Mouse (Mus musculus) lung, adult 2 months (tissue): Measurements from ENCODE around the gene Jph3. TPM values are rescaled to one million over a fixed set of nuclear protein-coding genes. Genes with fewer than 3 reads are reported as not detected.

Experiments
- DNase-seq: peaks from one replicate; pipeline ENCODE4 v3.0.0; 2022
- H3K4me1 ChIP-seq: fragments of 200-500 bp; 2 replicates; pipeline ENCODE4 v1.6.1; 2011; ENCODE audit warnings: low read length; ENCODE audit not compliant: control insufficient read depth, insufficient read depth
- H3K4me3 ChIP-seq: fragments of 200-500 bp; replicated peaks from 2 replicates; pipeline ENCODE3; 2011; ENCODE audit warnings: low read depth, mild to moderate bottlenecking, control low read depth, low read length; ENCODE audit errors: extremely low read depth
- CTCF ChIP-seq: fragments of 200-500 bp; IDR thresholded peaks from 2 replicates; pipeline ENCODE4 v1.5.1; 2011; ENCODE audit warnings: mild to moderate bottlenecking, low read length, control low read depth; ENCODE audit not compliant: insufficient read depth
- POLR2A ChIP-seq: fragments of 200-500 bp; IDR thresholded peaks from 2 replicates; pipeline ENCODE4 v1.6.1; 2011; ENCODE audit warnings: low read depth, mild to moderate bottlenecking, control low read depth, low read length, borderline replicate concordance; ENCODE audit errors: extremely low read depth
- WGBS: fragments of 180-500 bp; shearing (Covaris S2); methylation state at CpG from one replicate; pipeline ENCODE4 v1.1.7; 2018; 5-methylcytosine and 5-hydroxymethylcytosine counted together
- polyA plus RNA-seq: library from polyadenylated mRNA; depleted of rRNA; stranded (reverse); fragments of >200 nt; gene quantifications from 2 replicates; pipeline ENCODE4 v1.2.3, GENCODE M21; 2012

The Jph3 gene
- polyA plus RNA-seq, 1 experiment, result 0.06 TPM

GRCm38 (mm10) chr8:121749501-121749900 is 20.1 kb downstream of the Jph3 start:
- Histone ChIP-seq H3K4me3 (no peak overlapping the region), H3K4me1 (no peaks in the 10 kb centered on the region)
- no peak for DNase-seq
- TF ChIP-seq CTCF, result no peak
- no peak for TF ChIP-seq POLR2A
- 76% methylated on average over 9 of the region's 9 CpGs for WGBS

DNA sequence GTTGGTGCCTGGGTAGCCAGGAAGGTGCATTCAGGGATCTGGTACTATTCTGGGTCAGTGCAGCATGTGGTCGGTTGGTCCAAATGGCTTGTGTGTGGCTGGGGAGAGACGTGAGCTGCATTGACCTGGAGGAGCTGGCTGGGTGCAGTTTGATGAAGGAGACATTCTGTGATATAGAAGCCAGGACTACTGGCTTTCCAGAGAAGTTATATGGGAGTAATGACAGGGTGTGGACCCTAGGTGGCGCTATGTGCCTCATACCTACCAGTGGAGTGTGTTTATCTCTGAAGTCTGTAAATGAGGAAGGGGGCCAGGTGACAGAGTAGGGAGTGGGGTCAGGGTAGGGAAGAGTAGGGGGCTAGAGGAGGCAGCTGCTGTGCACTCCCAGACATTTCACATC is 21.1 kb downstream of the Jph3 start:
- 39% methylated on average over 3 of the region's 3 CpGs for WGBS
- no peaks in the 10 kb centered on the region for H3K4me1 ChIP-seq

DNA sequence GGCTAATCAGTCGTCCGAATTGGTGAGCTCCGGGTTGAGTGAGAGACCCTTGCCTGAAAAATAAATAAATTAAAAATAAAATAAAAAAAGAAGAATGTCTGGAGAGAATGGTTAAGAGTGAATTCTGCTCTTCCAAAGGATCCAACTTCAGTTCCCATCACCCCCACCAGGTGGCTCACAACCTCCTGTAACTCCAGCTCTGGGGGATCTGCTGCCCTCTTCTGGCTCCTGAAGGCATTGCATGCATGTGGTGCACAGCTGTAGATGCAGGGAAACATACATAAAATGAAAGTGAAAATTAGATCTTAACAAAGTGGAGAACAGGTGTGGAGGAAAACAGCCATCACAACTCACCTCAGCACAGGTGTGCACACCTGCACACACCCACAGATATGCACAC is 22.0 kb downstream of the Jph3 start:
- peak; percentile 23 for DNase-seq
- H3K4me1 ChIP-seq, result no peaks in the 10 kb centered on the region
- no peak overlapping the region for H3K4me3 ChIP-seq
- TF ChIP-seq POLR2A (no peak), CTCF (peak; percentile 65)
- WGBS, result 13% methylated on average over 3 of the region's 3 CpGs

More for the DNA sequence above, 21.1 kb downstream of the Jph3 start:
- TF ChIP-seq POLR2A (no peak), CTCF (peak; percentile 8; the same call in 1 of the 2 replicates)
- no peak overlapping the region for H3K4me3 ChIP-seq
- no peak for DNase-seq

- no peaks in the 10 kb centered on the region for H3K4me1 ChIP-seq
- TF ChIP-seq CTCF (no peak), POLR2A (no peak)
- H3K4me3 ChIP-seq, result no peak overlapping the region
- whole genome bisulfite sequencing, result 57% methylated on average over 12 of the region's 12 CpGs
- no peak for DNase-seq
Measured at GRCm38 (mm10) chr8:121758470-121758869, 29.0 kb downstream of the Jph3 start.

DNA sequence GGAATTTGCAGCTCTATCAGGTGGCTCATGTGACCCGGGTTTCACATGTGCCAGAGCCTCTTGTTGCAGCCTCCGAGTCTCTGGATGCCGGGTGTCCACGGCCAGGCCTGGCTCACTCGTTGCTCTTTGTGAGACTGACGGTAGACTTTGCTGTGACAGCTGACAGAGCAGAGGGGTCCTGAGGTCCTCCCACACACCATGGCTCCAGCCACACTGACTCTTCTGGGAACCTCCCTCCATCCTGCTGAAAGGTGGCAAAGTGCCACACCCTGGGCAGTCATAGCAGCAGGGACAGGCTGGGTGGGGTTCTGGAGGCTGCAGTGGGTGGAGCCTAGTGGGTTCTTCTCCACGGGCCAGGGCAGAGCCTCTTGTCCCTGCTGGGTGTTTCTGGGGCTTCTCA is 31.1 kb downstream of the Jph3 start:
- no peak for DNase-seq
- no peak overlapping the region for H3K4me3 ChIP-seq
- TF ChIP-seq CTCF (no peak), POLR2A (no peak)
- no peaks in the 10 kb centered on the region for H3K4me1 ChIP-seq
- 63% methylated on average over 7 of the region's 7 CpGs for WGBS

DNA sequence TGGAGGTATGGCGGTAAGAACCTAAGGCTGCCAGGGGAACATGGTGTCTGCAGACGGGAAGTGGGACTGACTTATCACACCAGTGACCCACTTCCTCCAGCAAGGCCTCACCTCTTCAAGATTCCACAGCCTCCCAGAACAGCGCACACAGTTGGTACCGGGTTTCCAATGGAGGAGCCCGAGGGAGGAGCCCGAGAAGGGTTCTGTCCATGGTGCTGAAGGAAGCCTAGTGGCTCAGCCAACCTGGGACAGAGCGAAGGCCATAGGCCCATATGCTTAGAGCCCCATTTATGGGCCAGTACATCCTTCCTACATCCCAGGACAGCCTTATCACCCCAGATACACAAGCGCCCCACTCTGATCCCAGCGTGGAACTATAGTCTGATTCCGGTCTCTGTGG is 32.1 kb downstream of the Jph3 start:
- TF ChIP-seq POLR2A (no peak), CTCF (no peak)
- no peak overlapping the region for H3K4me3 ChIP-seq
- H3K4me1 ChIP-seq, result no peaks in the 10 kb centered on the region
- WGBS, result 33% methylated on average over 10 of the region's 10 CpGs
- DNase-seq, result no peak

DNA sequence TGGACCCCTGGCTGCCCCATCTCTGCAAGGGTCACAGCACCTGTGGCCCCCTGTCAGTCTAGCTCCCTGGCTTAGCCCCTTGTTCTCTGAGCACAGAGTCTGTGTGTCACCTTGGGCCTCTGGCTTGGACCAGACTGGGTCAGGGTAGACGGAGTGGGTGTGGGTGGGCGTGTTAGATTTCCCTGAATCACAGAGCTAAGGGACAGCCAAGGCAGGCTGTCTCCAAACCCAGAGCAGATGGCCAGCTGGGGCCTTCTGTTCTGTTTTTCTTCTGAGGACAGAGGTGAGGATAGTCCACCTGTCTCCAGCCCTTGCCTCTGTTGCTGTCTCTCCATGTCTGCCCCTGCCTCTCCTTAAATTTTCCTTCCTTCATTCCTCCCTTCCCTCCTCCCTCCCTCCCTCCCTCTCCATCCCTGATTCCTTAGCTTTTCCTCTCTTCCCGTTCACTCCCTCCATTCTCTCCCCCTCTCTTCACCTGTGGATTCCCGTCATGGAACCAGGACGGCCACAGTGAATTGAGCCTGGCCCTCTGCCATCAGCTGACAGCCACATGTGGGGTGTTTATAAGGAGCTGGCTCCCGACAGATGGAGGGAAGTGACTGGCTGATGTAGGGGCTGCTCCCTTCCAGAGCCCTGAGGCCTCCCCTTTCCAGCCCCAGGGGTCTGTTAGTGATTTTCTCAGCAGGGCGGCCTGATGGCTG is 33.7 kb downstream of the Jph3 start:
- Histone ChIP-seq H3K4me3 (no peak overlapping the region), H3K4me1 (no peaks in the 10 kb centered on the region)
- WGBS, result 47% methylated on average over 7 of the region's 7 CpGs
- TF ChIP-seq CTCF (no peak), POLR2A (no peak)
- DNase-seq, result no peak

DNA sequence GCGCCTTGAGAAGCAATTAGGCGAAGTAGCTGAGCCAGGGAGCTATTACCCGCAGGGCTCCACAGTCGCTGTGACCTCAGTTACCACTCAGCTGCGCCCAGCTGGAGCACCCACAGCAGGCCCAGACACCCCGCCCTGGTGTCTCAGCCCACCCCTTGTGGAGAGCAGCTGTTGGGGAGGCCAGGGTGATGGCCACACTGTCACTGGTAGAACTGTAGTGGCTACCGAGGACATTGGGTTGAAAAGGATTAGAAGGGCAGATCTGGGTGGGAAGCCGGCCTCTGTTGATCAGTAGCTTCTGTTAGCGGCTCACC is 34.2 kb downstream of the Jph3 start:
- 64% methylated on average over 9 of the region's 9 CpGs for WGBS

DNA sequence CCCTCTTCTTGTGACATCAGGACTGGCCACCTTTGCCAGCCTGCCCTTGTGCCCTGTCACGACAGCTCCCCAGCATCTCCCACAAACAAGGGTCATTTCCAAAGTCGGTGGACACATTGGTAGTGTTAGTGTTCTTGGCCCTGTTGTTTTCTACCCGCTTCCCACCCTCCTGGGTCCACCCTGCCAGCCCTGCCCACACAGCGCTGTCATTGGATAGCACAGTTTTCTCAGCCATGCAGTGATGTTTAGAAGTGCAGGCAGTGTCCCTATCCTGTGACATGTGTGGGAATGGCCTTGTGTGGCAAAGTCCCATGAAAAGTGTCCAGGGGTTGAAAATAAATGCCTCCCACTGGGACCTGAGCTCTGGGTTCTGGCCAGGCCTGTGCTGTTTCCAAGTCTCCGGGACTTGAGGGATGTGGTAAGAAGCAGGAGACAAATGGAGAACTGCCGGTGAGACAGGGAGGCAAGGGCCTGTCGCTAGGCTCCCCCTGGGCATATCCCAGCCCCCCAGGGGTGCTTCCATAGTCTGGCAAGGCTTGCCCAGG is 36.2 kb downstream of the Jph3 start:
- no peak for TF ChIP-seq POLR2A
- TF ChIP-seq CTCF, result no peak
- 60% methylated on average over 7 of the region's 7 CpGs for WGBS
- no peak overlapping the region for H3K4me3 ChIP-seq
- no peaks in the 10 kb centered on the region for H3K4me1 ChIP-seq
- no peak for DNase-seq

More for the DNA sequence above, 34.2 kb downstream of the Jph3 start:
- Histone ChIP-seq H3K4me3 (no peak overlapping the region), H3K4me1 (no peaks in the 10 kb centered on the region)
- TF ChIP-seq CTCF, result no peak
- no peak for TF ChIP-seq POLR2A
- DNase-seq, result no peak

DNA sequence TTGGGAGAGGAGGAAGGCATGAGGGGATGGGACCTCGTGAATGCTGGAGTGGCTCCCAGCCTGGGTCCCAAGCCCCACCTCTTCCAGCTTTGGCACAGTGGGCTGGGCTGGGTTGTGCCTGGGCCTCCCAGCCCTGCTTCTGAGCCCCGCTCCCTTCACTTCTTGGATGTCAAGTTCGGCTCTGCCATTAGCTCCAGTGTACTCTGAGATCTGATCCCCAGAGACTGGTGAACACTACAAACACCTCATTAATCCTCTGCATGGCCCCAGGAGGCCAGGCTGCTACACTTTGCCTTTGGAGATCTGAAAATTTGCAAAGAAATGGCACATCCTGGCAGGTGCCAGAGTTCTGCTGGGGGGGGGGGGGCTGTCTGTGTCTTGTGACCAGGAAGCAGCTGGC is 39.7 kb downstream of the Jph3 start:
- H3K4me1 ChIP-seq, result no peaks in the 10 kb centered on the region
- TF ChIP-seq POLR2A (no peak), CTCF (no peak)
- DNase-seq, result no peak
- H3K4me3 ChIP-seq, result no peak overlapping the region
- WGBS, result 36% methylated on average over 3 of the region's 3 CpGs

DNA sequence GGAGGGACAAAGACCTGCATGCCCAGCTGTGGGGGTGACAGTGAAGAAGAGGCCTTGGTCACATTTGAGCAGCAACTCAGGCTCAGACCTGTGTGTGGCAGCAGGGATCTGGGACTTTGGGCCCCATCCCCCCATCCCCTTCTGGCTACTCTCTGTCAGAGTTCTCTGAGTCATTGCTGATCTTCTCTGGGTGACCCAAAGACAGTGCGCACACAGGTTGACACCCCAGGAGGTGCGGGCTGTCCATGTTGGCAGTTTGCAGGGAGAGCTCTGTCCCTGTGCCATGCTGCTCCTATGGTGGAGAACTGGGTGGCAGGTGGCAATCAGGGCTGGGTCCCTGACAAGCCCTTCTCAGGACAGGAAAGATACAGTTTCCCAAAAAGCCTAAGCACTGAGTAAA is 40.2 kb downstream of the Jph3 start:
- WGBS, result 90% methylated on average over 2 of the region's 2 CpGs
- Histone ChIP-seq H3K4me3 (no peak overlapping the region), H3K4me1 (no peaks in the 10 kb centered on the region)
- no peak for DNase-seq
- no peak for TF ChIP-seq POLR2A
- TF ChIP-seq CTCF, result no peak
